Mouse (Mus musculus): ENCODE results near the gene Fndc8.

The Fndc8 gene

DNA sequence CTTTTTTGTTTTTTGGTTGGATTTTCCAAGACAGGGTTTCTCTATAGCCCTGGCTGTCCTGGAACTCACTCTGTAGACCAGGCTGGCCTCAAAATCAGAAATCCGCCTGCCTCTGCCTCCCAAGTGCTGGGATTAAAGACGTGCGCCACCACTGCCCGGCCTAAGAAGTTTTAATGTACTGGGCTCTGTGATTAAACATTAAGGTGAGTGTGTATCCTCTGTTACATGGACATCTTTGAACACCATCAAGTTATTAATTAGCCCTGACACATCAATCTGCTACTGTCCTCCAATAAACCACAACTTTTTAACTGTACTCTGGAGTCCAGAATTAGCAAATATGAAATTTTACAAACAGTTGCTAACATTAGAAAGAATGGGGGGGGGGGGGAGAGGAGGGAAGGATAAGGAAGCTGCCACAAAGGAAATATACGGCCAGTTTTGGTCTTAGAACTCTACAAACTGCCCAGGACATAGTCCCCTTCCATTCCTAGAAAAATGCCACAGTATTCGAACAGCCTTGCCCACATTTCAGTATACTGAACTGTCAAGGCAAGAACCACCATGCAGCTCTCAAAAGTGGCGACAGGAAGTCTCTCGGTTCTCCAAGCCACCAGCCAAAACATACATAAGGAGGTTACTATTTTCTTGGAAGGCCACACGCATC lies 22.3 kb upstream of the Fndc8 start:
- DNase-seq (ENCODE audit: low read depth, low spot score): no peak

DNA sequence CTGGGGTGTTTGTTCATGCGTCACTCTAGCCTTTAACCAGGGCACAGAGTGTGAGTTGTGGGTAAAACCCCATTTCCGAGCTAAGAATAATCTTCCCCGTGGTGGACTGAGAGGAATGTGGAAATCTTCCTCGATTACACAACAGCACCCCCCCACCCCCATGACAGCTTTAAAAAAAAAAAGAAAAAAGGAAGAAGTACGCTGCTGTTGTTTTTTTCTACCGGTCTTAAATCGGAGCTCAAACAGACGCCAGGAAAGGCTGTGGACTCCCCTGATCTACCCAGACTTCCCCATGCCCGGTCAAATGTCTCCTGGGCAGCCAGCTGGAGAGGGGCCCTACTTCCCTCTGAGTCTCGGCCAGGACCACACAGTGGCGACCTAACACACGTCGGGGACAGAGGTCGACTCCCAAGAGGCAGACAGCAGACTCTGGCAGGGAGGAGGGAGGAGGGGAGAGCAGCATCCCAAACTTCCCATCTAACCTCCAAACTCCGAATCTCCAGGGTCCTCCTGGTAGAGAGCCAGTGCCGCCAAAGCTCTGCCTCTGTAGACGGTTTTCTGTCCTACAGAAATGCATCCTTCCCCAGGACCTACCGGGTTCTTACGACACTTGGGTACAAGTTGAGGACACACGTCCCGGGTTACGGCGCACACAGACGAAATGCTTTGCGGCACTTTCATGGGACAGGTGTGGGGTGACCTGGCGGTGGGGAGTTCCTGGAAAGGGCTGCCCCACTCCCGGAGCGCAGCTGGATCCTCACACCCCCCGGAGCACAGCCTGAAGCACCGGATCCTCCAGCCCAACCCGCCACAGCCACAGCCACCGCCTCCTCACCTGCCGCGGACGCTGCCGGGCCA lies 21.5 kb upstream of the Fndc8 start:
- DNase-seq (ENCODE audit: low read depth, low spot score): peak; percentile 73

- peak; percentile 94 for DNase-seq (ENCODE audit: low read depth, low spot score)
Observed at GRCm38 (mm10) chr11:82871031-82871446, 20.9 kb upstream of the Fndc8 start, which contains the start of gene Rffl. Gene Rffl (minus strand): TSS chr11:82871210.

DNA sequence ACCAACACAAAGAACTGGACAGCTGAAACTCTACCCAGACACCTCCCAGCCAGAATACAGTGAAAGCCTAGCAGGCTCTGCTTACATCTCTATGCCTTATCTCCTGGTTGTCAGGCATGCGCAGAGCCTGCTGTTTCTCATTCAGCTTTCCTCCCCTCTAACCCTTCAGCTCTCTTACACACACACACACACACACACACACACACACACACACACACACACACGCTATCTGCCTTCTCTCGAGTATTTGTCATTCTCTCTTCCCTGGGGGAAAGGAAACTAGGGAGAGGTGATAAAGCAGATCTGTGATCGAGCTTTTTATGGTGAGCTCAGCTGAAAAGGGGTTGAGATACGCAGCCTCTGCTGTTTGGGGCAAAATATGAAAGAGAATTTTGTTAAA lies 17.0 kb upstream of the Fndc8 start:
- no peak for DNase-seq (ENCODE audit: low read depth, low spot score)

DNA sequence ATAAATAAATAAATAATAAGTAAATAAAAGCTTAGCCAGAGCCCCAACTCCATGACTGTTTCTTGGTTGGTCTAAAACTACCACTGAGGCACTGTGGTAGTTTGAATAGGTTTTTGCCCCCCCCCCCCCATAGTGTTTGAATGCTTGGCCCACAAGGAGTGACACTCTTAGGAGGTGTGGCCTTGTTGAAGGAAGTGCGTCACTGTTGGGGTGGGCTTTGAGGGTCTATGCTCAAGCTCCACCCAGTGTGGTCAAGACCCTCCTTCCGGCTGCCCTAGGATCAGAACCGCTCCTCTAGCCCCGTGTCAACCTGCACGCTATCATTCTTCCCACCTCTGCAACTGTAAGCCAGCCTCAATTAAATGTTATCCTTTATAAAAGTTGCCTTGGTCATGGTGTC lies 16.3 kb upstream of the Fndc8 start:
- DNase-seq (ENCODE audit: low read depth, low spot score): no peak

- no peak for DNase-seq (ENCODE audit: low read depth, low spot score)
Observed at GRCm38 (mm10) chr11:82877726-82878344, 14.1 kb upstream of the Fndc8 start.

- no peak for DNase-seq (ENCODE audit: low read depth, low spot score)
Observed at GRCm38 (mm10) chr11:82883180-82883579, 8.7 kb upstream of the Fndc8 start.

DNA sequence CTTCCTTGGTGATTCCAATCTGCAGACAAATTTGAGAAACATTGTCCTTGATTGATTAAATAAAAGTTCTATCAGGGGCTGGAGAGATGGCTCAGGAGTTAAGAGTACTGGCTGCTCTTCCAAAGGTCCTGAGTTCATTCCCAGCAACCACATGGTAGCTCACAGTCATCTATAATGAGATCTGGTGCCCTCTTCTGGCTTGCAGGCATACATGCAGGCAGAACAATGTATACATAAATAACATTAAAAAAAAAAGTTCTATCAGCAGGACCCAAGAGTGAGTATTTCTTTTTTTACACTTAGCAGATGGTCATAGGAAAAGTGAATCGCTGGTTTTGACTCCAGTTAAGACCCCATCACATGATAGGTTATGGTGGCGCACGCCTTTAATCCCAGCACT lies 5.4 kb upstream of the Fndc8 start:
- peak; percentile 32 for DNase-seq (ENCODE audit: low read depth, low spot score)

- no peak for DNase-seq (ENCODE audit: low read depth, low spot score)
Observed at GRCm38 (mm10) chr11:82888491-82888946, 3.4 kb upstream of the Fndc8 start.

GRCm38 (mm10) chr11:82889524-82890341 lies 2.2 kb upstream of the Fndc8 start:
- DNase-seq (ENCODE audit: low read depth, low spot score): no peak

DNA sequence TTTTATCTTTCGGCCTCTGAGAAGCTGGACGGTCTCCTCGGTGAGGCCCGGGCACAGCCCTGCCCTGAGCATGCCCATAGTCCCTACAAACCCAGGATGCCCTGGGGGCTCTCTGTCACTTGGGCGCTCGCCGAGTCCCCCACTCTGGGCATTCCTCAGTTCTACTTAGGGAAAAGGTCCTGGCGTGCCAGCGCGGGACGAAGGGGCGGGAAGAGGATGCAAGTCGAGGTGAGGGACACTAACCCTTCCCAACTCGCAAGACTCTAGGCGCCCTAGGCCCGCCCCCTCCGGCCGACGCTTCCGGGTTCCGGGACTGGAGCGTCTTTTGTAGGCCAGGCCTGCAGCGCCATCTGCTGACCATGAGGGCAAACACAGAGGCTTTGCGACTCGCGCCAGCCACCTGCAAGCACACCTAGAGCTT lies 1.6 kb upstream of the Fndc8 start, which contains the start of gene Rad51d:
Rad51d (minus strand) TSS at position 273 of the 421 bp plus-strand sequence.
- DNase-seq (ENCODE audit: low read depth, low spot score): peak; percentile 93

DNA sequence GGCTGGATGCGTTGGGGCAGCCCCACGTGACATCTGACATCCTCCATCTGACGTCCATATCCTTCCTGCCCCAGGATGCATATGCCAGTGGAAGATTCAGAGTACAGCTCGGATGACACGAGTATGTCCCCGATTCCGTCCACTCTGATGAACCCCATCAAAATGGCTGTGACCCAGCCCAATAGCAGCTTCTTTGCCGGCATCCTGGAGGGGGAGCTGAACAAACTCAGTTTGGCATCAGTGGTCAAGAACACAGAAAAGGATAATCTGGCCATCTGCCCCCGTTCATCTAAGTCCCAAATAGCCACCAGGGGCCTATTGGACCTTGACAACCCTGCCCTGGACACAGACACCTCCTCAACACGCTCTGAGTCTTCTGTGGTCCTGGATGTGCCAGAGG lies 5.6 kb downstream of the Fndc8 start:
- DNase-seq (ENCODE audit: low read depth, low spot score): no peak

GRCm38 (mm10) chr11:82899720-82900119 lies 7.8 kb downstream of the Fndc8 start:
- DNase-seq (ENCODE audit: low read depth, low spot score): no peak

GRCm38 (mm10) chr11:82901606-82902310 lies 9.8 kb downstream of the Fndc8 start:
- no peak for DNase-seq (ENCODE audit: low read depth, low spot score)

DNA sequence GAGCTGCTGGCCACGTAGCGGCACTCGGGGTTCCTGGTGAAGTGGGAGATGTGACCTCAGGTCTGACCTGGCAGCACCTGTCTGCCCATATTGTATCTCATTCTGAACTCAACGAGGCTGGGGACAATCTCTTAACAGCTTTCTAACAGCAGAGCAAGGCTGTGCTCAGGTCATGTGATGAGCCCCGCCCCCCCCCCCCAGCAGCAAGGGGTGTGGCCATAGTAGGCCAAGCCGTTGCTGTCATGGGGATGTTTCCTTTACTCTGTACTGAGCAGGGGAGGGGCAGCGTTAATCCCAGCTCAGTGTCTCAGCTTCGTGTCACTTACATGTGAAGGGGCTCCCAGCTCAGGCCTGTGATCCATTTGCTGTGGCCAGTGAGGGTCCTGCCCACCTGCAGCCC lies 13.0 kb downstream of the Fndc8 start:
- peak; percentile 28 for DNase-seq (ENCODE audit: low read depth, low spot score)

GRCm38 (mm10) chr11:82905816-82906215 lies 13.9 kb downstream of the Fndc8 start:
- DNase-seq (ENCODE audit: low read depth, low spot score): no peak

DNA sequence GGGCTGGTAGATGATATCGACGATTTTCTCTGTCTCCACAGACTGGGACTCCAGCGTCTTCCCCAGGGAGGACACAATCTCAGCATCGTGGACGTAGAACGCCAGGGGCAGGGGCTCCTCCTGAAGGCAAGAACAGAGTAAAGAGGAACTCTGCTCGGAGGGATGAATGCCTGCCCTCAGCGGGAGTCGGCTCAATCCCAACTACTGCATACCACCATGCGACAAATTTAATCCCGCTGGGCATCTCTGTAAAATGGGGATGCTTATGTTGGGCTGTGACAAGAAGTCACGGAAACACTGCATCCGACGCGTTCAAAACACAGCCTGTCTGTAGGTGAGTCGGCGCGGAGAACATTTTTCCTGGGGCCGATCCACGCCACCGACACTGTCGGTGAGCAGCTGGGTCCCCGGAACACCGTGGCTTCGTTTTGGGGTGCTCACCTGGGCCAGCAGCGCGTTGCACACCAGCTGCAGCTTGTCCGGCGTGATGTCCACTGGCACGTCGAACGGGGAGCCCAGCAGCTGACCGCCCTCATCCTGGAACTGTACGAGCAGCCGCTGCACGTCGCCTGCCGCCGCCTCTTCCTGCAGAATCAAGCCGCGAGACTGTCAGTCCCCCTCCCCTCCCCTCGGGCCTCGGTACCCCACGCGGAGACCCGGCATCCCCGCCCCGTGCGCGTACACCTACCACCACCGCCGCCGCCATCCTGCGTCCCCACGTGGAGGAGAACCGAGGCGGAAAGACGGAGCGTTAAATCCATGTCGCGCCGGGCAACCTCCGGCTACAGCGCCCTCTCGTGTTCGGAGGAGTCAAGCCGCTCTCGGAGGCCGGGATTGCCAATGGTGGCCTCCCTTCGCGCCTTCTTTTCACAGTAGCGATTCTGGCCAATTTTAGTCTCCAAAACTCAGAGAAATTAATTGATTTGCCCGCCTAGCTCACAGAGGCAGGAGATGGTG lies 16.0 kb downstream of the Fndc8 start, which contains the start of gene Nle1:
Nle1 (minus strand) TSS at position 761 of the 957 bp plus-strand sequence.
- peak; percentile 92 for DNase-seq (ENCODE audit: low read depth, low spot score)

GRCm38 (mm10) chr11:82908608-82908989 lies 16.7 kb downstream of the Fndc8 start:
- no peak for DNase-seq (ENCODE audit: low read depth, low spot score)

- no peak for DNase-seq (ENCODE audit: low read depth, low spot score)
Observed at GRCm38 (mm10) chr11:82910250-82910649, 18.3 kb downstream of the Fndc8 start, which contains the start of gene Unc45b. Gene Unc45b (plus strand): TSS chr11:82910550.

All from CD4-positive helper T cell, adult 2 months (primary cell).